Mouse (Mus musculus): ENCODE results near the gene Rnf44. TPM values are rescaled to one million over a fixed set of nuclear protein-coding genes. Genes with fewer than 3 reads are reported as not detected.

Rnf44 gene
- 11.5 TPM for polyA plus RNA-seq (2014; fragmentation: Illumina TruSeq; extraction: RNeasy Lipid Tissue Mini Kit (QIAGEN cat#74804); ENCODE audit: low read depth, low replicate concordance)

GRCm38 (mm10) chr13:54693558-54694347, at the start of gene Rnf44:
Rnf44 (minus strand) TSS chr13:54693907.

GRCm38 (mm10) chr13:54701243-54701642, 7.5 kb upstream of the Rnf44 start, which contains the start of gene Cdhr2:
Cdhr2 (plus strand) TSS chr13:54701461.

Other genes with a start within 250 kb of the Rnf44 start
- 7.8 TPM for gene Thoc3, start 225.1 kb downstream of the Rnf44 start, polyA plus RNA-seq (2014; fragmentation: Illumina TruSeq; extraction: RNeasy Lipid Tissue Mini Kit (QIAGEN cat#74804); ENCODE audit: low read depth, low replicate concordance)
- gene Simc1, start 190.1 kb downstream of the Rnf44 start, polyA plus RNA-seq (2014; fragmentation: Illumina TruSeq; extraction: RNeasy Lipid Tissue Mini Kit (QIAGEN cat#74804); ENCODE audit: low read depth, low replicate concordance), result 35.7 TPM
- gene 4833439L19Rik, start 128.5 kb downstream of the Rnf44 start, polyA plus RNA-seq (2014; fragmentation: Illumina TruSeq; extraction: RNeasy Lipid Tissue Mini Kit (QIAGEN cat#74804); ENCODE audit: low read depth, low replicate concordance), result 44.5 TPM
- not detected for gene Arl10, start 118.9 kb downstream of the Rnf44 start, polyA plus RNA-seq (2014; fragmentation: Illumina TruSeq; extraction: RNeasy Lipid Tissue Mini Kit (QIAGEN cat#74804); ENCODE audit: low read depth, low replicate concordance)
- 8.0 TPM for gene Nop16, start 103.8 kb downstream of the Rnf44 start, polyA plus RNA-seq (2014; fragmentation: Illumina TruSeq; extraction: RNeasy Lipid Tissue Mini Kit (QIAGEN cat#74804); ENCODE audit: low read depth, low replicate concordance)
- gene Higd2a, start 103.7 kb downstream of the Rnf44 start, polyA plus RNA-seq (2014; fragmentation: Illumina TruSeq; extraction: RNeasy Lipid Tissue Mini Kit (QIAGEN cat#74804); ENCODE audit: low read depth, low replicate concordance), result 10.6 TPM
- 5.6 TPM for gene Cltb, start 82.6 kb downstream of the Rnf44 start, polyA plus RNA-seq (2014; fragmentation: Illumina TruSeq; extraction: RNeasy Lipid Tissue Mini Kit (QIAGEN cat#74804); ENCODE audit: low read depth, low replicate concordance)
- gene Faf2, start 72.1 kb downstream of the Rnf44 start, polyA plus RNA-seq (2014; fragmentation: Illumina TruSeq; extraction: RNeasy Lipid Tissue Mini Kit (QIAGEN cat#74804); ENCODE audit: low read depth, low replicate concordance), result 59.8 TPM
- gene Cdhr2, start 7.6 kb upstream of the Rnf44 start, polyA plus RNA-seq (2014; fragmentation: Illumina TruSeq; extraction: RNeasy Lipid Tissue Mini Kit (QIAGEN cat#74804); ENCODE audit: low read depth, low replicate concordance), result 0.14 TPM
- not detected for gene Gprin1, start 56.0 kb upstream of the Rnf44 start, polyA plus RNA-seq (2014; fragmentation: Illumina TruSeq; extraction: RNeasy Lipid Tissue Mini Kit (QIAGEN cat#74804); ENCODE audit: low read depth, low replicate concordance)
- gene Sncb, start 72.7 kb upstream of the Rnf44 start, polyA plus RNA-seq (2014; fragmentation: Illumina TruSeq; extraction: RNeasy Lipid Tissue Mini Kit (QIAGEN cat#74804); ENCODE audit: low read depth, low replicate concordance), result not detected
- not detected for gene Eif4e1b, start 90.1 kb upstream of the Rnf44 start, polyA plus RNA-seq (2014; fragmentation: Illumina TruSeq; extraction: RNeasy Lipid Tissue Mini Kit (QIAGEN cat#74804); ENCODE audit: low read depth, low replicate concordance)
- gene Tspan17, start 95.5 kb upstream of the Rnf44 start, polyA plus RNA-seq (2014; fragmentation: Illumina TruSeq; extraction: RNeasy Lipid Tissue Mini Kit (QIAGEN cat#74804); ENCODE audit: low read depth, low replicate concordance), result 5.2 TPM

All from testis, adult 10 weeks (tissue).